Mouse (Mus musculus) lung, embryonic 14.5 days (tissue): ENCODE data around the gene Ppif. TPM values are rescaled to one million over a fixed set of nuclear protein-coding genes. Genes with fewer than 3 reads are reported as not detected.

Experiments
- ATAC-seq: fragments of 200-750 bp; cut with Nextera tagmentation; 2 replicates; pipeline ENCODE4 v1.8.0; 2017; ENCODE audit warnings: mild to moderate bottlenecking, moderate TSS enrichment, moderate library complexity; ENCODE audit not compliant: insufficient read depth
- DNase-seq: peaks from one replicate; pipeline ENCODE4 v3.0.0-alpha.2; 2015
- H3K27ac ChIP-seq: fragments of 300-500 bp; sonication (generic); 2 replicates; pipeline ENCODE4 v1.5.1; 2014; ENCODE audit warnings: low read depth, mild to moderate bottlenecking, moderate library complexity
- H3K27me3 ChIP-seq: fragments of 300-500 bp; sonication (generic); 2 replicates; pipeline ENCODE4 v1.6.1; 2014; ENCODE audit warnings: low read length, control low read depth; ENCODE audit not compliant: insufficient read depth
- H3K36me3 ChIP-seq: fragments of 300-500 bp; sonication (generic); 2 replicates; pipeline ENCODE4 v1.6.1; 2014; ENCODE audit warnings: control low read depth; ENCODE audit not compliant: insufficient read depth
- H3K4me1 ChIP-seq: fragments of 300-500 bp; sonication (generic); 2 replicates; pipeline ENCODE4 v1.6.1; 2014; ENCODE audit warnings: antibody characterized with exemption, control low read depth; ENCODE audit not compliant: insufficient read depth
- H3K4me2 ChIP-seq: fragments of 300-500 bp; sonication (generic); 2 replicates; pipeline ENCODE4 v1.6.1; 2014; ENCODE audit warnings: mild to moderate bottlenecking
- H3K4me3 ChIP-seq: fragments of 300-500 bp; sonication (generic); 2 replicates; pipeline ENCODE4 v1.5.1; 2014; ENCODE audit warnings: low read depth, low read length
- H3K9ac ChIP-seq: fragments of 300-500 bp; sonication (generic); 2 replicates; pipeline ENCODE4 v1.6.1; 2014
- H3K9me3 ChIP-seq: fragments of 300-500 bp; sonication (generic); 2 replicates; pipeline ENCODE4 v1.6.1; 2016; ENCODE audit warnings: low read depth, low read length, control low read depth
- CTCF ChIP-seq: IDR thresholded peaks from 2 replicates; pipeline ENCODE4 v1.5.1; 2016; ENCODE audit warnings: antibody characterized with exemption, low read depth
- WGBS: fragments of 180-500 bp; shearing (Covaris S2); extraction: QIAGEN DNeasy Blood & Tissue Kit; methylation state at CpG from one replicate; pipeline ENCODE4 v1.1.7; 2014; 5-methylcytosine and 5-hydroxymethylcytosine counted together
- polyA plus RNA-seq: library from polyadenylated mRNA; unstranded; fragments of >200 nt; fragmentation: Nextera tagmentation; extraction: Ambion mirVana; gene quantifications from 2 replicates; pipeline ENCODE4 v1.2.1, GENCODE M21; 2014

Ppif gene
- polyA plus RNA-seq, 1 experiment from 2014 or later: 29.2 TPM

DNA sequence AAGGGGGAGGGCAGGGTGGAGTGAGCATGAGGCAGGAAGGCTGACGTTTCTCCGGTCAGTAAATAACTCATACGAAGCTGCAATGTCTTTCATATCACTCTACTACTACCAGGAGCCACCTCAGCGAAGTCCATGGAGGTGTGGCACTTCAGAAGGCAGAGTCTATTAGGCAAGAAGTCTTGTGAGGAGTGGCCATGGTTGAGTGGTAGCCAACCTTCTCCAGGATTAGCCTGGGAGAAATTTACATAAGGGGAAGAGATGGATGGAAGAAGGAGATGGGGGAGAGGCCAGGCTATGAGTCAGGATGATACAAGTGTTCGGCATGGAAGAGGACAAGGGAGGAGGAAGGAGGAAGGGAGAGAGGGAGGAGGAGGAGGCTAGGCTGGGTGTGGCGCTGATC, 11.9 kb upstream of the Ppif start:
- H3K36me3 ChIP-seq: no peaks in the 10 kb centered on the region
- DNase-seq (no peak), ATAC-seq (no peak)
- 56% methylated on average over 6 of the region's 6 CpGs for WGBS
- no peaks in the 10 kb centered on the region for H3K4me1 ChIP-seq
- TF ChIP-seq CTCF: no peak
- no peaks in the 10 kb centered on the region for H3K27me3 ChIP-seq
- no peak overlapping the region for H3K27ac ChIP-seq
- H3K9ac ChIP-seq: no peak overlapping the region
- no peaks in the 10 kb centered on the region for H3K9me3 ChIP-seq
- no peak overlapping the region for H3K4me2 ChIP-seq
- no peak overlapping the region for H3K4me3 ChIP-seq

DNA sequence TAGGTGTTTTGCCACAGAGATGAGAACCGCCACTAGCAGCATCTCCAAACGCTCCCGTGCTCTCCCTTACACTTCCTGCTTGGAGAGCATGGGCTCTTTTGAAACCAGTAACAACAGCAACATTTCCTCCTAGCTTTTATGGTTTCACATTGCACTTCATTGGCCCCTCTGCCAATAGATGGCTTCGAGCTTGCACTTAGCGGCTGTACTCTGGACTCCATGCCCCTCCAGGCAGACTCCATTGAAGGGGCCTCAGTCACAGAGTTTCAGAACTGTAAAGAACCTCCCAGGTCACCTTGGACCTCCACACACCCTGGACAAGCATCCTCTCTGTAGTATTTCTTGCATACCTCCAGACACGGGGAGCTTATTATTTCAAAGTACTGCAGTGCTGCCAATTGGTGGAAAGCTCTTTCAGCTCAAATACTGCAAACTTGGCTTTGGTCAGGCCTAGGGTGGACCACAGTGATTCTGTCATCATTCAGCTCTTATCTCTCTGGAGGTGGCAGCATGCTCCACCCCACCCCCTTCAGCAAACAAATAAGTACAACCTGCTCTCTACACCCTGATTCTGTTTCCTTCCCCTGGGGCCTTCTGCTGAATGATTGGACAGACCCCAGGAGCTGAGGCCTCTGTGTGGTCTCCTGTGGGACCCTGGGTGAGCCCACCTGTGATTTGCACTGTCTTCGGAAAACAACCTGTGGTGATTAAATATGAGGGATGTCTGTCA, 7.6 kb upstream of the Ppif start:
- DNase-seq (no peak), ATAC-seq (no peak)
- H3K4me2 ChIP-seq: no peak overlapping the region
- H3K9me3 ChIP-seq: no peaks in the 10 kb centered on the region
- H3K4me3 ChIP-seq: no peak overlapping the region
- H3K27me3 ChIP-seq: no peaks in the 10 kb centered on the region
- H3K27ac ChIP-seq: peak overlapping the region; percentile 50; the same call in 1 of the 2 replicates
- H3K9ac ChIP-seq: no peak overlapping the region
- TF ChIP-seq CTCF: no peak
- WGBS: 53% methylated on average over 7 of the region's 7 CpGs
- H3K4me1 ChIP-seq: no peaks in the 10 kb centered on the region
- no peaks in the 10 kb centered on the region for H3K36me3 ChIP-seq

DNA sequence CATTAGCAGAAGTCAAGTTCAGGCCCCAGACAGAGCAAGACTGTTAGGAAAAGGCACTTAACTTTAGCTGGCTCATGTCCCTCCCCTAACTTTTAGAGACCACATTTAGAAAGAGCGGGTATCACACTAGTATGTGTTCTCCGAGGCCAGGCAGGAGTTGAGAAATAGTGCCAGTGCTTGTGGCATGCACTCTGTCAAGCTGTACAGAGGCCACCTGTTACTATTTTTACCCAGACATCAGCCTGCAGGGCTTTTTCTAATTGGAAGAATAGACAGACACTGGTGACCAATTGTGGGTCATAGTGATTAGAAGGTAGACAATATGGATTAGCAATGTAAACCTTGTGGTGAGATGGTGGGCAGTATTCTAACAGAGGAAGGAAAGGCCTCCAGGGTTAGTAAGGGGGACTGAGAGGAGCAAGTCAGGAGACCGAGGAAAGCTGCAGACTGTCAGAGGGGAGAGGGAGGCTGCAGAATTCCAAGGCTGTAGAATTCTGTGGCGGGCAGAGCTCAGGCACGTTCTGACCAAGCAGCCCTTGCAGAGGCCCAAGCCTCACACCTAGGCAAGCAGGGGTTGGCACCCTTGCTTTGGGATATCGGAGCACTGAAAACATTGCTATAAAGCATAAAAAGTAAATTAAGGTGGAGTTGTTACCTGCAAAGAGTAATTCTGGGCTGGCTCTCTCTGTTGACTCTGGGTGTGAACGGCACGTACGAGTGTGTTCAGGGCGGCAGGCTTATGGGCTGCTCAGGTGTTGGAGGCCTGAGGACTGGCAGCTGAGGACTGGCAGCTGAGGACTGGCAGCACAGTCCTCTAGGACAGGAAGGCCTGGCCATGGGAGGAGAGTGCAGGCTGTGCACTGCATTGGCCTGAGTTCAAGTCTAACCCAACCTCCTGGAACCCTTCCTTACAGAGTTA, 6.7 kb upstream of the Ppif start:
- no peaks in the 10 kb centered on the region for H3K36me3 ChIP-seq
- no peaks in the 10 kb centered on the region for H3K4me1 ChIP-seq
- no peak for TF ChIP-seq CTCF
- DNase-seq (no peak), ATAC-seq (no peak)
- H3K27ac ChIP-seq: peak overlapping the region; percentile 50; the same call in 1 of the 2 replicates
- H3K27me3 ChIP-seq: no peaks in the 10 kb centered on the region
- H3K9ac ChIP-seq: no peak overlapping the region
- no peaks in the 10 kb centered on the region for H3K9me3 ChIP-seq
- WGBS: 66% methylated on average over 10 of the region's 10 CpGs
- no peak overlapping the region for H3K4me2 ChIP-seq
- H3K4me3 ChIP-seq: no peak overlapping the region

DNA sequence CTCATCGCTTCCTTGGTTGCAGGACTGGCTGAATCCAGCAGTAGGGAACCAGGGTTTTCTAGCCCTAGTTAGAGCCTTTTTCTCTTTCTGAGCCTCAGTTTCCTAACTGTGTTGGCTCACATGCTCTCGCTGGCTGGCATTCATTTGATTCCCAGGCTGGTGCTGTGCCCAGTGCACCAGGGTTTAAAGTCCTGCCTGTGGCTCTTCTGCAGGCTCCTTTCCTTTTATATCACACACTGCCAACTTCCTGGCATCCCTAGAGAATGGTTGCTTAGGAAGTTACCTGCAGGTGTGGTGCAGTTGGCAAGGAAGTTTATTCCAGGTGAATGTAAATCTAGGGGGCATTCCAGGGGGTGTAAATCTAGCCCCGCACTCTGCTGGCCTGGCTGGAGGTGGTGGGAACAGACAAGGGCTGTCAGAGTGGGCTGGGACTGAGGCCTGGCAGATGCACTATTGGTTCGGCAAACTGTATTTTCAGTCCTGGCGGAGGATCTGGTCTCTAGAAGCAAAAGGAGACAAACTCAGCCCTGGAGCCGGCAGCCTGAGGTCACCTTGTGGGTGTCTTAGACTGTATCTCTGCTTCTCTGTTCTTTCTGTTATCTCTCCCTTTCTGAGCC, 575 bp upstream of the Ppif start:
- peaks cover 9% of the 10 kb centered on the region for H3K4me1 ChIP-seq
- H3K27me3 ChIP-seq: no peaks in the 10 kb centered on the region
- ATAC-seq (no peak; the same call in none of the 2 replicates), DNase-seq (peak; percentile 18)
- H3K27ac ChIP-seq: peak overlapping the region; percentile 61; the same call in 1 of the 2 replicates
- peak overlapping the region; percentile 75 for H3K4me3 ChIP-seq
- peak overlapping the region; percentile 77 for H3K4me2 ChIP-seq
- 56% methylated on average over 6 of the region's 6 CpGs for WGBS
- no peaks in the 10 kb centered on the region for H3K9me3 ChIP-seq
- H3K9ac ChIP-seq: peak overlapping the region; percentile 80
- no peak for TF ChIP-seq CTCF
- peaks cover 27% of the 10 kb centered on the region for H3K36me3 ChIP-seq

DNA sequence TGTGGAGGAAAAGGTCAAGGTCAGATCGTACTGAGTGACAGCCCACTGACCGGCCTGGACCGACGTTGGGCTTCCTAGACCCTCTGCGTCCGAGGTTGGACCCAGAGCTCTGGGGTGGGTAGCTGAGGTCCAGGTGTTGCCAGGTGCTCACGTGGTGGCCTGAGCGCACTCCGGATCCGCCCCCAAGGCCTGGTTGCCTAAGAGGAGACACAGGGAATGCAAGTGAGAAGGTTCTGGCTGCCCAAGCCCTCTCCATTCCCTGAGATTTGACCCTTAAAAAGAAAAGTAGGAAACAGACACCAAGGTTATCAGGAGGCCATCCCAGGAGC, 579 bp downstream of the Ppif start:
- Histone ChIP-seq H3K4me1 (peaks cover 9% of the 10 kb centered on the region), H3K4me2 (peak overlapping the region; percentile 77), H3K27me3 (no peaks in the 10 kb centered on the region), H3K4me3 (peak overlapping the region; percentile 75), H3K36me3 (peaks cover 39% of the 10 kb centered on the region), H3K9me3 (no peaks in the 10 kb centered on the region), H3K27ac (no peak overlapping the region), H3K9ac (peak overlapping the region; percentile 80)
- no peak for TF ChIP-seq CTCF
- WGBS: under 1% methylated on average over 10 of the region's 10 CpGs
- peak; percentile 45 for ATAC-seq
- peak; percentile 33 for DNase-seq

DNA sequence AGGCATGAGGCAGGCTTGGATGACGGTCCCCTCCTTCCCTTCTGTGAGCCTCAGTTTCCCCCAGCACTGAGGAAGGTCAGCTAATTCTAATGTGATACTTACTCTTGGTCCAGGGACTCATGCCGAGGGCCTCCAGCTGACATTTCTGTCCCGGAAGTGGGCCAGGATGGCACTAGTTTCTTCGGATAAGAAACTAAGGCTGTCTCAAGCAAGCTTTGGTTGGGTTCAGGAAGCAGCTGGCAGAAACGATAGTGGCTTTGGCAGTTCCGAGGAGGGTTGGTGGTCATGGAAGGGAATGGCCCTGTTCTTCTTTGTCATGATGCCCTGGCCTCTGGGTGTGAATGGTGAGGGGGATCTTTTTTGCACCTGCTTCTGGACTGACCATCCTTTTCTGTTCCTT, 1.1 kb downstream of the Ppif start:
- peaks cover 44% of the 10 kb centered on the region for H3K36me3 ChIP-seq
- DNase-seq: no peak
- no peak for ATAC-seq
- peak overlapping the region; percentile 75 for H3K4me3 ChIP-seq
- no peak overlapping the region for H3K27ac ChIP-seq
- H3K9ac ChIP-seq: peak overlapping the region; percentile 80
- TF ChIP-seq CTCF: no peak
- H3K9me3 ChIP-seq: no peaks in the 10 kb centered on the region
- H3K4me2 ChIP-seq: peak overlapping the region; percentile 77
- H3K4me1 ChIP-seq: peaks cover 9% of the 10 kb centered on the region
- 42% methylated on average over 6 of the region's 6 CpGs for WGBS
- H3K27me3 ChIP-seq: no peaks in the 10 kb centered on the region

DNA sequence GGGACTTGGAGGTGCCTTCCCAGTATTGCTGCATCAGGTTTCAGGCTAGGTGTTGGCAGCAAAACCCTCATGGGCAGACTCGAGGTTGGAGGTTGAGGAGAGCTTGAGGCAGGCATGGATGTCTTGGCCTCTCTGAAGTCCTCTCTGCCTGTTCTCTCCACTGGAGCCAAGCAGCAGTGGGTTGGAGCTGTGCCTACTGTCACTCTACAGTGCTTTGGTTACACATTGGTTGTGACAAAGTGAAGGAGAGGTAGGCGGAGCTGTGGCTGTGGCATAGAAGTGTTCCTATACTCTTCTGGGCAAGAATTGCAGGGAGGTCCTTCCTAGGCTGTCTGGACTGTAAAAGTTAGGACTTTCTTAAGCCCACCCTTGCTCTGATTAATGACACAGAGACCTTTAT, 2.4 kb downstream of the Ppif start:
- no peak overlapping the region for H3K9ac ChIP-seq
- no peak for TF ChIP-seq CTCF
- 55% methylated on average over 2 of the region's 2 CpGs for WGBS
- peaks cover 50% of the 10 kb centered on the region for H3K36me3 ChIP-seq
- no peaks in the 10 kb centered on the region for H3K27me3 ChIP-seq
- no peak overlapping the region for H3K4me2 ChIP-seq
- H3K4me1 ChIP-seq: peaks cover 9% of the 10 kb centered on the region
- H3K27ac ChIP-seq: no peak overlapping the region
- no peak for ATAC-seq
- DNase-seq: no peak
- no peaks in the 10 kb centered on the region for H3K9me3 ChIP-seq
- no peak overlapping the region for H3K4me3 ChIP-seq
